In the genomic region with DNA sequence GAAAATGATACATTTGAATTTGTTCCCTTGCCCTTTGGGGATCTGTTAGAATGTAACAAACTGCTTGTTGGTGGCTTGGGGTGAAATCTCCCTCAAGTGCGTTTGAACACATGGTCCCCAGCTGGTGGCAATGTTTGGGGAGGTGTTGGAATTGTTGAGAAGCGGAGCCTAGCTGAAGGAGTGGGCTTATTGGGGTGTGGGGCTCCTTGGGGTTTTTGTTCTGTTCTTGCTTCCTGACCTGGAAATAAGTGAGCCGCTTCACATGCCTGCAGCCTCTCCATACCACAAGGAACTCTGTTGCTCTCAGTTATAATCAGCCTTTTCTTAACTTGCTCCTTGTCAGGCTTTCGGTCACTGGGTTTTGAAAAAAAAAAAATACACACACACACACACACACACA, we compare ENCODE assay signal across 15 mouse cellular contexts.
"Had no signal": no experiment of that assay in that cellular context is flagged by ENCODE, and none has a peak within 500 bp of the region (broad histone marks: within the 10 kb centered on the region; RNA-seq: fewer than 3 reads in every experiment).

No protein-coding gene starts in this region.

- H3K27ac ChIP-seq: neural tube, embryonic 12.5 days; neural tube, embryonic 13.5 days; neural tube, embryonic 15.5 days; stomach, embryonic 15.5 days; stomach, postnatal 0 days had no signal

- H3K4me2 ChIP-seq: neural tube, embryonic 12.5 days; neural tube, embryonic 13.5 days; neural tube, embryonic 15.5 days; stomach, embryonic 15.5 days had no signal

- H3K27me3 ChIP-seq: neural tube, embryonic 12.5 days; neural tube, embryonic 13.5 days; neural tube, embryonic 15.5 days; stomach, embryonic 15.5 days had no signal

- H3K9ac ChIP-seq: neural tube, embryonic 12.5 days; neural tube, embryonic 13.5 days; neural tube, embryonic 15.5 days; stomach, embryonic 15.5 days had no signal

- DNase-seq: right cerebral cortex, adult 18-20 months; right cerebral cortex, postnatal 14 days; right cerebral cortex, postnatal 4 days; spleen, adult 18-20 months; thymus, adult 18-20 months; thymus, adult 2 months; thymus, postnatal 14 days; thymus, postnatal 25 days; thymus, postnatal 36 days; thymus, postnatal 4 days had no signal

- H3K9me3 ChIP-seq: neural tube, embryonic 12.5 days; neural tube, embryonic 13.5 days; neural tube, embryonic 15.5 days; stomach, embryonic 15.5 days had no signal

- H3K4me1 ChIP-seq: stomach, embryonic 15.5 days had no signal

- H3K4me3 ChIP-seq: neural tube, embryonic 12.5 days; neural tube, embryonic 13.5 days; neural tube, embryonic 15.5 days; stomach, embryonic 15.5 days had no signal

- H3K36me3 ChIP-seq: neural tube, embryonic 12.5 days; neural tube, embryonic 13.5 days; neural tube, embryonic 15.5 days; stomach, embryonic 15.5 days had no signal
